Mouse (Mus musculus) olfactory bulb, adult 2 months (tissue): Measurements from ENCODE around the gene Pdk1. TPM values are rescaled to one million over a fixed set of nuclear protein-coding genes. Genes with fewer than 3 reads are reported as not detected.

Experiments used
- H3K27ac ChIP-seq: fragments of 200-500 bp; 2 replicates; pipeline ENCODE4 v1.5.1; 2012; ENCODE audit warnings: low read depth, low read length; ENCODE audit not compliant: insufficient read depth
- H3K4me1 ChIP-seq: fragments of 200-500 bp; 2 replicates; pipeline ENCODE4 v1.6.1; 2012; ENCODE audit warnings: low read length; ENCODE audit not compliant: control insufficient read depth, insufficient read depth
- H3K4me3 ChIP-seq: fragments of 200-500 bp; 2 replicates; pipeline ENCODE4 v1.5.1; 2012; ENCODE audit warnings: mild to moderate bottlenecking, low read depth, low read length, moderate library complexity; ENCODE audit not compliant: insufficient read depth
- CTCF ChIP-seq: fragments of 200-500 bp; IDR thresholded peaks from 2 replicates; pipeline ENCODE4 v1.5.1; 2012; ENCODE audit warnings: low read depth, mild to moderate bottlenecking, low read length, moderate library complexity; ENCODE audit not compliant: insufficient read depth
- POLR2A ChIP-seq: fragments of 200-500 bp; IDR thresholded peaks from 2 replicates; pipeline ENCODE4 v1.6.1; 2012; ENCODE audit warnings: mild to moderate bottlenecking, low read depth, low read length, moderate library complexity; ENCODE audit not compliant: insufficient read depth
- WGBS: fragments of 180-500 bp; shearing (Covaris S2); methylation state at CpG from one replicate; pipeline ENCODE4 v1.1.7; 2018; 5-methylcytosine and 5-hydroxymethylcytosine counted together
- polyA plus RNA-seq: library from polyadenylated mRNA; stranded (reverse); fragments of >200 nt; gene quantifications from 2 replicates; pipeline ENCODE4 v1.2.4, GENCODE M21; 2012; ENCODE audit warnings: low replicate concordance; ENCODE audit not compliant: missing spikeins, insufficient read depth, insufficient read length

Pdk1 gene
- polyA plus RNA-seq, 1 experiment = not detected

DNA sequence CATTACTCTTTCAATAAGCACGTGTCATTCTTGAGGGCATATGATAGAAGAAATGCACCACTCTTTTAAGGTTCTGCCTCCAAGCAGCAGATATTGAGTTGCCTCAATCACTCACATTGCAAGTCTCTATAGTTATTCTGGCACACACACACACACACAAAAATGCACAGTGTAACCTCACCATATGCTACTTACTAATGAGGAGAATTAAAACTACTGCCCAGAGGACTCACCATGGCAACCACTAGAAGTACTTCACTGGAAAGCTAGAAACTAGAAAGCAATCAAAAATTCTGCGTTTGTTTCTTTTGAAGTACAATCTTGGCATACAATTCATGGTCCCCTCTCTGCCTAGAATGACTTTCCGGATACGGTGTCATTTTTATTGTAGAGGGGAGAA is 78.2 kb downstream of the Pdk1 start:
- H3K4me1 ChIP-seq = no peaks in the 10 kb centered on the region
- no peak for TF ChIP-seq CTCF
- TF ChIP-seq POLR2A = no peak
- no peak overlapping the region for H3K4me3 ChIP-seq
- 68% methylated on average over 4 of the region's 4 CpGs for WGBS
- no peak overlapping the region for H3K27ac ChIP-seq

Other genes starting within 250 kb of the Pdk1 start
- 258 TPM in 1 of 2 replicates, not detected in the other for gene Itga6, start 127.6 kb upstream of the Pdk1 start, polyA plus RNA-seq
- not detected in 2 replicates for gene Rapgef4, start 108.0 kb downstream of the Pdk1 start, polyA plus RNA-seq